Mouse (Mus musculus): Measurements from ENCODE around the gene 1700123K08Rik. TPM values are rescaled to one million over a fixed set of nuclear protein-coding genes. Genes with fewer than 3 reads are reported as not detected.

1700123K08Rik gene
- polyA plus RNA-seq (2014; fragmentation: Illumina TruSeq; extraction: RNeasy Lipid Tissue Mini Kit (QIAGEN cat#74804); ENCODE audit: low read depth, low replicate concordance): not detected

DNA sequence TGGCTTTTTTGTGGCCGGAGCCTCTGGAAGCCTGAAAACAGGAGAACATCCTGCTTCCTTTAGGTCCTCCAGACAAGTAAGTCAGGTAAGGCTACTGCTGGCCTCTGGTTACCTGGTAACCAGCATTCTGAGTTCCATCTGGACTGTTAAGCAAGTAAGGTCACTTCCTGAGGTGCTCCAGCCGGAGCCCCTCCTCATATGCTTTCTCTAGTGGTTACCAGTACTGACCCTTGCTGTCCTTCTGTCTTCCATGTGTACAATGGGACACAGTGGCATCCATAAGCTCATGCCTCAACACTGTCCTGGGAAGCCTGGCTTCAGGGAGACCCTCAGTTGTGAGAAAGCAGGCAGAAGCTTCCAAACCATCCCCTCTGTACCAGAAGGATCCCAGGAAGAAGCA lies at the start of gene 1700123K08Rik:
TSS of gene 1700123K08Rik (minus strand) at position 101 of the 400 bp plus-strand sequence.

Other genes with a start within 250 kb of the 1700123K08Rik start
- not detected for gene Pvrig, start 222.8 kb downstream of the 1700123K08Rik start, polyA plus RNA-seq (2014; fragmentation: Illumina TruSeq; extraction: RNeasy Lipid Tissue Mini Kit (QIAGEN cat#74804); ENCODE audit: low read depth, low replicate concordance)
- gene Zfp157, start 123.2 kb downstream of the 1700123K08Rik start, polyA plus RNA-seq (2014; fragmentation: Illumina TruSeq; extraction: RNeasy Lipid Tissue Mini Kit (QIAGEN cat#74804); ENCODE audit: low read depth, low replicate concordance): 20.6 TPM
- gene Zfp68, start 55.0 kb upstream of the 1700123K08Rik start, polyA plus RNA-seq (2014; fragmentation: Illumina TruSeq; extraction: RNeasy Lipid Tissue Mini Kit (QIAGEN cat#74804); ENCODE audit: low read depth, low replicate concordance): 81.8 TPM
- 9.9 TPM for gene A430033K04Rik, start 58.1 kb upstream of the 1700123K08Rik start, polyA plus RNA-seq (2014; fragmentation: Illumina TruSeq; extraction: RNeasy Lipid Tissue Mini Kit (QIAGEN cat#74804); ENCODE audit: low read depth, low replicate concordance)
- gene Fam20c, start 189.8 kb upstream of the 1700123K08Rik start, polyA plus RNA-seq (2014; fragmentation: Illumina TruSeq; extraction: RNeasy Lipid Tissue Mini Kit (QIAGEN cat#74804); ENCODE audit: low read depth, low replicate concordance): 1.7 TPM

Measured in adrenal gland, adult 10 weeks (tissue).